Mouse (Mus musculus) liver, embryonic 14.5 days (tissue): ENCODE results near the gene Rapgef3. TPM values are rescaled to one million over a fixed set of nuclear protein-coding genes. Genes with fewer than 3 reads are reported as not detected.

ENCODE experiments used
- ATAC-seq: fragments of 200-750 bp; cut with Nextera tagmentation; 2 replicates; pipeline ENCODE4 v1.8.0; 2017; ENCODE audit warnings: moderate number of reproducible peaks, mild to moderate bottlenecking, moderate library complexity; ENCODE audit not compliant: insufficient read depth
- DNase-seq, 3 experiments: peaks; one replicate each; pipeline ENCODE4 v3.0.0-alpha.2; 2012 to 2013; ENCODE audit warnings: low read depth in 3 of 3, low spot score in 3 of 3
- H3K27ac ChIP-seq: fragments of 300-500 bp; sonication (generic); 2 replicates; pipeline ENCODE4 v1.5.1; 2014; ENCODE audit warnings: moderate library complexity, mild to moderate bottlenecking, control low read depth, inconsistent platforms
- H3K27me3 ChIP-seq: fragments of 300-500 bp; sonication (generic); 2 replicates; pipeline ENCODE4 v1.6.1; 2014; ENCODE audit warnings: mild to moderate bottlenecking, low read length, moderate library complexity; ENCODE audit not compliant: control insufficient read depth, insufficient read depth
- H3K36me3 ChIP-seq: fragments of 300-500 bp; sonication (generic); replicated peaks from 2 replicates; pipeline ENCODE4 v1.6.1; 2014; ENCODE audit warnings: low read depth; ENCODE audit not compliant: control insufficient read depth, insufficient read depth
- H3K4me1 ChIP-seq, 2 experiments: fragments of 200-500 bp in 1 of 2; fragments of 300-500 bp in 1 of 2; sonication (generic) in 1 of 2; replicated peaks; 2 replicates each; pipeline ENCODE4 v1.6.1; 2012 to 2014; ENCODE audit warnings: antibody characterized with exemption in 1 of 2, inconsistent platforms in 1 of 2, low read length in 1 of 2; ENCODE audit not compliant: control insufficient read depth in 2 of 2, insufficient read depth in 2 of 2
- H3K4me2 ChIP-seq: fragments of 300-500 bp; sonication (generic); 2 replicates; pipeline ENCODE4 v1.6.1; 2014; ENCODE audit warnings: low read depth, mild to moderate bottlenecking, control low read depth, moderate library complexity
- H3K4me3 ChIP-seq, 2 experiments: fragments of 200-500 bp in 1 of 2; fragments of 300-500 bp in 1 of 2; sonication (generic) in 1 of 2; 2 replicates each; pipeline ENCODE4 v1.5.1; 2012 to 2014; ENCODE audit warnings: low read depth in 2 of 2, low read length in 2 of 2, mild to moderate bottlenecking in 2 of 2, control low read depth in 1 of 2, inconsistent platforms in 1 of 2, moderate library complexity in 1 of 2; ENCODE audit not compliant: insufficient read depth in 1 of 2
- H3K9ac ChIP-seq: fragments of 300-500 bp; sonication (generic); replicated peaks from 2 replicates; pipeline ENCODE4 v1.6.1; 2014; ENCODE audit warnings: mild to moderate bottlenecking, control low read depth, moderate library complexity
- H3K9me3 ChIP-seq: fragments of 300-500 bp; sonication (generic); 2 replicates; pipeline ENCODE4 v1.6.1; 2016; ENCODE audit warnings: low read length, mixed read lengths; ENCODE audit not compliant: control insufficient read depth
- CTCF ChIP-seq: IDR thresholded peaks from 2 replicates; pipeline ENCODE4 v1.5.1; 2016; ENCODE audit warnings: antibody characterized with exemption, low read depth, control low read depth
- EP300 ChIP-seq: IDR thresholded peaks from 2 replicates; pipeline ENCODE4 v1.6.1; 2016; ENCODE audit warnings: antibody characterized with exemption, low read depth
- WGBS: fragments of 180-500 bp; shearing (Covaris S2); extraction: QIAGEN DNeasy Blood & Tissue Kit; methylation state at CpG from one replicate; pipeline ENCODE4 v1.1.7; 2014; ENCODE audit not compliant: insufficient replicate concordance; 5-methylcytosine and 5-hydroxymethylcytosine counted together
- polyA plus RNA-seq, 2 experiments: library from polyadenylated mRNA; depleted of rRNA in 1 of 2; stranded (reverse) in 1 of 2; unstranded in 1 of 2; fragments of >200 nt; fragmentation: Nextera tagmentation in 1 of 2; extraction: Ambion mirVana in 1 of 2; gene quantifications; 2 replicates each; pipeline versions ENCODE4 v1.2.1 to v1.2.3; 2012 to 2014

The Rapgef3 gene
- polyA plus RNA-seq, 2 experiments: 0.84 to 2.2 TPM

- H3K4me1 ChIP-seq: no peaks in the 10 kb centered on the region
- no peak overlapping the region for H3K9ac ChIP-seq
- no peak overlapping the region for H3K4me2 ChIP-seq
- no peaks in the 10 kb centered on the region for H3K27me3 ChIP-seq
- H3K36me3 ChIP-seq: no peaks in the 10 kb centered on the region
- 81% methylated on average over 13 of the region's 13 CpGs for WGBS
- DNase-seq (no peak), ATAC-seq (no peak)
- H3K4me3 ChIP-seq: no peak overlapping the region
- no peak overlapping the region for H3K27ac ChIP-seq
- TF ChIP-seq EP300 (no peak), CTCF (no peak)
- no peaks in the 10 kb centered on the region for H3K9me3 ChIP-seq
Measured at GRCm38 (mm10) chr15:97800853-97801252, 33.1 kb upstream of the Rapgef3 start.

GRCm38 (mm10) chr15:97799446-97799845 is 31.7 kb upstream of the Rapgef3 start:
- H3K27ac ChIP-seq: no peak overlapping the region
- H3K9ac ChIP-seq: no peak overlapping the region
- no peaks in the 10 kb centered on the region for H3K27me3 ChIP-seq
- no peak overlapping the region for H3K4me3 ChIP-seq
- no peaks in the 10 kb centered on the region for H3K4me1 ChIP-seq
- no peaks in the 10 kb centered on the region for H3K9me3 ChIP-seq
- H3K36me3 ChIP-seq: no peaks in the 10 kb centered on the region
- WGBS: 80% methylated on average over 11 of the region's 11 CpGs
- ATAC-seq: no peak
- no peak for DNase-seq
- TF ChIP-seq CTCF: no peak
- TF ChIP-seq EP300: no peak
- no peak overlapping the region for H3K4me2 ChIP-seq

- DNase-seq (no peak), ATAC-seq (peak; percentile 36; the same call in 1 of the 2 replicates)
- Histone ChIP-seq H3K9me3 (no peaks in the 10 kb centered on the region), H3K27me3 (no peaks in the 10 kb centered on the region), H3K9ac (no peak overlapping the region), H3K27ac (no peak overlapping the region), H3K4me2 (no peak overlapping the region), H3K36me3 (no peaks in the 10 kb centered on the region), H3K4me3 (no peak overlapping the region), H3K4me1 (no peaks in the 10 kb centered on the region)
- TF ChIP-seq CTCF (no peak), EP300 (no peak)
- 73% methylated on average over 17 of the region's 17 CpGs for WGBS
Measured at GRCm38 (mm10) chr15:97798134-97798533, 30.4 kb upstream of the Rapgef3 start.

GRCm38 (mm10) chr15:97796674-97797310 is 29.0 kb upstream of the Rapgef3 start:
- H3K4me3 ChIP-seq: no peak overlapping the region
- no peak overlapping the region for H3K9ac ChIP-seq
- DNase-seq: no peak
- no peaks in the 10 kb centered on the region for H3K27me3 ChIP-seq
- TF ChIP-seq EP300 (no peak), CTCF (no peak)
- H3K36me3 ChIP-seq: no peaks in the 10 kb centered on the region
- H3K4me1 ChIP-seq: no peaks in the 10 kb centered on the region
- 78% methylated on average over 17 of the region's 17 CpGs for WGBS
- H3K9me3 ChIP-seq: no peaks in the 10 kb centered on the region
- H3K27ac ChIP-seq: no peak overlapping the region
- no peak overlapping the region for H3K4me2 ChIP-seq
- no peak for ATAC-seq

GRCm38 (mm10) chr15:97795559-97796235 is 27.9 kb upstream of the Rapgef3 start:
- H3K27ac ChIP-seq: no peak overlapping the region
- TF ChIP-seq EP300 (no peak), CTCF (no peak)
- WGBS: 83% methylated on average over 10 of the region's 10 CpGs
- no peaks in the 10 kb centered on the region for H3K9me3 ChIP-seq
- no peak overlapping the region for H3K4me3 ChIP-seq
- H3K4me1 ChIP-seq: no peaks in the 10 kb centered on the region
- no peak for DNase-seq
- no peak overlapping the region for H3K9ac ChIP-seq
- no peak for ATAC-seq
- H3K36me3 ChIP-seq: peaks cover 6% of the 10 kb centered on the region; the same call in 1 of the 2 replicates
- no peaks in the 10 kb centered on the region for H3K27me3 ChIP-seq
- no peak overlapping the region for H3K4me2 ChIP-seq
